Mouse (Mus musculus) forebrain, embryonic 15.5 days (tissue): ENCODE results near the gene Itpr2. TPM values are rescaled to one million over a fixed set of nuclear protein-coding genes. Genes with fewer than 3 reads are reported as not detected.

Experiments used
- ATAC-seq: fragments of 200-750 bp; cut with Nextera tagmentation; replicated peaks from 2 replicates; pipeline ENCODE4 v1.8.0; 2017; ENCODE audit warnings: mild to moderate bottlenecking, moderate TSS enrichment, moderate library complexity
- H3K27ac ChIP-seq: fragments of 300-500 bp; sonication (generic); replicated peaks from 2 replicates; pipeline ENCODE4 v1.5.1; 2015; ENCODE audit warnings: mild to moderate bottlenecking, inconsistent platforms
- H3K27me3 ChIP-seq: fragments of 300-500 bp; sonication (generic); 2 replicates; pipeline ENCODE4 v1.6.1; 2015; ENCODE audit warnings: inconsistent platforms
- H3K36me3 ChIP-seq: fragments of 300-500 bp; sonication (generic); 2 replicates; pipeline ENCODE4 v1.6.1; 2015; ENCODE audit warnings: mild to moderate bottlenecking, inconsistent platforms
- H3K4me1 ChIP-seq: fragments of 300-500 bp; sonication (generic); 2 replicates; pipeline ENCODE4 v1.6.1; 2015; ENCODE audit warnings: inconsistent platforms
- H3K4me2 ChIP-seq: fragments of 300-500 bp; sonication (generic); replicated peaks from 2 replicates; pipeline ENCODE4 v1.6.1; 2015; ENCODE audit warnings: mild to moderate bottlenecking, inconsistent platforms
- H3K4me3 ChIP-seq: fragments of 300-500 bp; sonication (generic); 2 replicates; pipeline ENCODE4 v1.5.1; 2015; ENCODE audit warnings: mild to moderate bottlenecking, inconsistent platforms
- H3K9ac ChIP-seq: fragments of 300-500 bp; sonication (generic); replicated peaks from 2 replicates; pipeline ENCODE4 v1.6.1; 2015; ENCODE audit warnings: mild to moderate bottlenecking, inconsistent platforms
- H3K9me3 ChIP-seq: fragments of 300-500 bp; sonication (generic); 2 replicates; pipeline ENCODE4 v1.6.1; 2016; ENCODE audit warnings: inconsistent platforms
- WGBS: fragments of 180-500 bp; shearing (Covaris S2); methylation state at CpG from one replicate; pipeline ENCODE4 v1.1.7; 2015; ENCODE audit warnings: mixed read lengths; 5-methylcytosine and 5-hydroxymethylcytosine counted together
- polyA plus RNA-seq: library from polyadenylated mRNA; unstranded; fragments of >200 nt; fragmentation: Nextera tagmentation; extraction: Ambion mirVana; gene quantifications from 2 replicates; pipeline ENCODE4 v1.2.1, GENCODE M21; 2015

Gene Itpr2
- polyA plus RNA-seq, 1 experiment from 2014 or later = 5.1 TPM

- Histone ChIP-seq H3K27ac (no peak overlapping the region), H3K4me1 (peaks cover 6% of the 10 kb centered on the region), H3K36me3 (no peaks in the 10 kb centered on the region), H3K27me3 (no peaks in the 10 kb centered on the region), H3K9me3 (no peaks in the 10 kb centered on the region), H3K4me3 (no peak overlapping the region), H3K4me2 (no peak overlapping the region), H3K9ac (no peak overlapping the region)
- WGBS = 14% methylated on average over 5 of the region's 5 CpGs
- no peak for ATAC-seq
Measured at GRCm38 (mm10) chr6:146458436-146458835, 43.6 kb downstream of the Itpr2 start.

DNA sequence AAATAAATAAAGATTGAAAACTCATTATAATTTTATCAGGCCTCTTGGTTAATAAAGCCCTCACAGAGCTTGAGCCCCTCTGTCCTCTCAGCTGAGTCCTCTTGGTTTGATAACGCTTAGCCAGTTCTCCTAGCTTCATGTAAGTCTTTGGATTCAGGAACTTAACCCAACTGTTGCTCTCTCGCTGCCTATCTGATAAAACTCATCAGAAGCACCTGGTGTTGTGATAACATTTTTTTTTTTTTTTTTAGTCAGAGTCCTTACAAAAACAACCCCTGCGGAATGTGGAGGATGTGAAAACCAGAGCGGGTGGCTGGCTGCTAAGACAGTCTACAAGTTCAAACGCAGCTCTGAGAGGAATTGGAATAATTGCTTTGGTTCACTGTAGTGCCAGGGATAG, 45.3 kb downstream of the Itpr2 start:
- no peaks in the 10 kb centered on the region for H3K27me3 ChIP-seq
- H3K4me2 ChIP-seq = no peak overlapping the region
- H3K27ac ChIP-seq = no peak overlapping the region
- H3K36me3 ChIP-seq = no peaks in the 10 kb centered on the region
- WGBS = 96% methylated on average over 5 of the region's 5 CpGs
- no peaks in the 10 kb centered on the region for H3K9me3 ChIP-seq
- no peak overlapping the region for H3K4me3 ChIP-seq
- H3K4me1 ChIP-seq = peaks cover 6% of the 10 kb centered on the region
- no peak for ATAC-seq
- no peak overlapping the region for H3K9ac ChIP-seq

GRCm38 (mm10) chr6:146454520-146455511, 47.2 kb downstream of the Itpr2 start:
- H3K9me3 ChIP-seq = no peaks in the 10 kb centered on the region
- no peak overlapping the region for H3K4me2 ChIP-seq
- ATAC-seq = no peak
- H3K9ac ChIP-seq = no peak overlapping the region
- H3K27ac ChIP-seq = no peak overlapping the region
- no peak overlapping the region for H3K4me3 ChIP-seq
- 84% methylated on average over 10 of the region's 10 CpGs for whole genome bisulfite sequencing
- peaks cover 6% of the 10 kb centered on the region for H3K4me1 ChIP-seq
- H3K36me3 ChIP-seq = no peaks in the 10 kb centered on the region
- no peaks in the 10 kb centered on the region for H3K27me3 ChIP-seq

DNA sequence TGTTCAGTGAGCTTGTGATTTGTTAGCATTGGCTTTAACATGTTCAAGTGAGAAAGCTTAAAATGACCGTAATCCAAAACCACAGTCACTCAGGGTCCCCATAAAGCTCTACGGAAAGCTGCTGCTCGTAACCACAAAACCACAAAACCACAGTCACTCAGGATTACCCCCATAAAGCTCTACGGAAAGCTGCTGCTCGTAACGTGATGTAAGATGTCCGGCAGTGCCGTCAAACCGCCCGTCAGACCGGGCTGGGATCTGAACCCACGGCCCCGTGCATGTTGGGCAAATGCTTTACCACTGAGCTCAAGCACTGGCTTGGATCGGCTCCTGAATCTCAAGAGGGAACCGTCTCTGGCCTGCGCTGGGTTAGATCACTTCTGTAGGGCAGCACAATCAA, 49.5 kb downstream of the Itpr2 start:
- Histone ChIP-seq H3K9ac (no peak overlapping the region), H3K4me1 (no peaks in the 10 kb centered on the region), H3K9me3 (no peaks in the 10 kb centered on the region), H3K27me3 (no peaks in the 10 kb centered on the region), H3K4me2 (no peak overlapping the region), H3K4me3 (no peak overlapping the region), H3K36me3 (no peaks in the 10 kb centered on the region), H3K27ac (no peak overlapping the region)
- 96% methylated on average over 16 of the region's 16 CpGs for whole genome bisulfite sequencing
- ATAC-seq = no peak

DNA sequence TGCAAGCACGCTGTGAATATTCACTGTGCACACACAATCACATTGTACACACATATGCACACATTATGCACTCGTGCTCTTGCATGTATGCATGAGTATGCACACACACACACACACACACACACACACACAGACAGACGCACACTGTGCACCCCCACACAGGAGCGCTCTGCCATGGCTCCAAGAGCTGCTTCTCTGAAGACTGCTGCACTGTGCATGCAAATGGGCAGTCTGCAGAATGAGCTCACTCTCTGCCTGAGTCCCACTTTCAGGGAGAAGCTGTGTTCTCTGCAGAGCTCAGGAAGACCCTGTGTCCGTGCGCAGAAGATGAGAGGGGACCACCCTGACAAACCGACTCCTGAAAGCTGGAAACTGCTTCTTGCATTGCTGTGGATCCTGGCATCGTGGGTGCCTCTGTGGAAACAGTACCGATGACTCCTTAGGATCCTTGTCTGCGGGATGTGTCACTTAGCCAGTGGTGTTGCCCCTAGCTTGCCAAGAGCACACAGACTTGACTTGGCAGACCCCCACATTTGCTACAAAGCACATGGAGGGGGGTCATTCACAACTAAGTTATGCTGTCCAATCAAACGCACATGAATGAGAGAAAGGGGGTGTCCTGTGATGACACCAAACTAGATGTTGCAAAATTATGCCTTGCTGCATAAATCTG, 55.9 kb downstream of the Itpr2 start:
- Histone ChIP-seq H3K9ac (no peak overlapping the region), H3K4me1 (no peaks in the 10 kb centered on the region), H3K9me3 (no peaks in the 10 kb centered on the region), H3K27me3 (no peaks in the 10 kb centered on the region), H3K36me3 (no peaks in the 10 kb centered on the region), H3K27ac (no peak overlapping the region), H3K4me3 (no peak overlapping the region), H3K4me2 (no peak overlapping the region)
- ATAC-seq = peak; percentile 32; the same call in 1 of the 2 replicates
- 88% methylated on average over 11 of the region's 11 CpGs for WGBS

DNA sequence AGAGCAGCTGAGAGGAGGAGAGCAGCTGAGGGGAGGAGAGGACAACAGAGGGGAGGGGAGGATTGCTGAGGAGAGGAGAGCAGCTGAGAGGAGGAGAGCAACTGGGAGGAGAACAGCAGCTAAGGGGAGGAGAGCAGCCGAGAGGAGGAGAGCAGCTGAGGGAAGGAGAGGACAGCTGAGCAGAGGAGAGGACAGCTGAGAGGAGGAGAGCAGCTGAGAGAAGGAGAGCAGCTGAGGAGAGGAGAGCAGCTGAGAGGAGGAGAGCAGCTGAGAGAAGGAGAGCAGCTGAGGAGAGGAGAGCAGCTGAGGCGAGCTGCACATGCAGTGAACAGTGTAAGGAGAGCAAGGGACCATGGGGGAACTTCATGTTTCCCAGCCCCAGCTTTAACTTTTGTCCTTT, 62.2 kb downstream of the Itpr2 start:
- ATAC-seq = no peak
- WGBS = 50% methylated on average over 2 of the region's 2 CpGs
- Histone ChIP-seq H3K27me3 (no peaks in the 10 kb centered on the region), H3K4me2 (no peak overlapping the region), H3K9ac (no peak overlapping the region), H3K36me3 (no peaks in the 10 kb centered on the region), H3K4me1 (no peaks in the 10 kb centered on the region), H3K27ac (no peak overlapping the region), H3K9me3 (no peaks in the 10 kb centered on the region), H3K4me3 (no peak overlapping the region)

- no peaks in the 10 kb centered on the region for H3K36me3 ChIP-seq
- H3K4me1 ChIP-seq = no peaks in the 10 kb centered on the region
- no peaks in the 10 kb centered on the region for H3K27me3 ChIP-seq
- no peak overlapping the region for H3K9ac ChIP-seq
- 79% methylated on average over 10 of the region's 10 CpGs for WGBS
- ATAC-seq = no peak
- H3K27ac ChIP-seq = no peak overlapping the region
- no peak overlapping the region for H3K4me2 ChIP-seq
- no peak overlapping the region for H3K4me3 ChIP-seq
- H3K9me3 ChIP-seq = no peaks in the 10 kb centered on the region
Measured at GRCm38 (mm10) chr6:146439071-146439818, 62.8 kb downstream of the Itpr2 start.

DNA sequence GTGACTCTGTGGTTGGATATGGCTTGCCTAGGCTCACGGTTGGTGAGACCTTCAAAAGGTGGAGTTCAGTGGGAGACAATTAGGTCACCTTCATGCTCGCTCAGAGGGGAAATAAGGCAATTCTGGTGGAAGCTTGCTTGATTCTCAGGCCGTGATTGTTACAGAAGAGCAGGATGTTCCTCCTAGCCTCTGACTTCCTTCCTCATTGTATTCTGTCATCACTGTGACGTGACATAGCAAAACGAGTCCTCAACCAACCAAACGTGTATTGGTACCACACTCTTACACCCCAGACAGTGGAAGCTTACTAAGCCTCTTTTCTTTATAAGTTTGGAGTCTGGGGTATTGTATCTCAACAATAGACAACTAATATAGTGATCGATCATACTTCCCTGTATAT, 64.0 kb downstream of the Itpr2 start:
- Histone ChIP-seq H3K9me3 (no peaks in the 10 kb centered on the region), H3K4me2 (no peak overlapping the region), H3K27ac (no peak overlapping the region), H3K4me3 (no peak overlapping the region), H3K4me1 (no peaks in the 10 kb centered on the region), H3K9ac (no peak overlapping the region), H3K27me3 (no peaks in the 10 kb centered on the region), H3K36me3 (no peaks in the 10 kb centered on the region)
- no peak for ATAC-seq
- WGBS = 83% methylated on average over 7 of the region's 7 CpGs

DNA sequence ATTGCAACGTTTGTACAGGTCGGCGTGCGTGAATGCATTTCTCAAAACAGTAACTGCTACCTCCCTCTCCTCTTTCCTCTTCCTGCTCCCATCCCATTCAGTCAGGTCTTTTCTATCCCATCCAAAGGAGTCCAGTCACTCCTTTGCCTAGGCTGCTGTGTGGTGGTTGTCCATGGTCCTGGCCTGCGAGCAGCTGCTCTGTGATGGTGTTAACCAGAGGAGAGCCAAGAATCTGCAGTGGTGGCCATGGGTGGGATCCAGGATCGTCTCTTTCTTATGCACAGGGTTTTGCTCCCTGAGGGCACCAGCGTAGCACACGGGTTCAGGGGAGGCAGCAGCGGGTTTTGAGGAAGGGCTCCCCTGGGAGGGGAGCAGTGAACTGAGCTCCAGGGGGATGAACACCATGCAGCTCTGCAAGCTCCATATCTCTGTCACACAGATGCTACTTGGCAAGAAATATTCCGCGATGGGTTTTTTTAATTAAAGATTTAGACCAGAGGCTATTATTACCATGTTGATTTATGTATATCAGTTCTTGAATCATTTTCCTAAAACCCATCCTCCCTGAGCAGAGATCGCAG, 65.0 kb downstream of the Itpr2 start:
- H3K9ac ChIP-seq = no peak overlapping the region
- H3K9me3 ChIP-seq = no peaks in the 10 kb centered on the region
- H3K27ac ChIP-seq = no peak overlapping the region
- no peak overlapping the region for H3K4me3 ChIP-seq
- ATAC-seq = no peak
- no peaks in the 10 kb centered on the region for H3K36me3 ChIP-seq
- WGBS = 62% methylated on average over 12 of the region's 12 CpGs
- H3K4me2 ChIP-seq = no peak overlapping the region
- H3K4me1 ChIP-seq = no peaks in the 10 kb centered on the region
- no peaks in the 10 kb centered on the region for H3K27me3 ChIP-seq

GRCm38 (mm10) chr6:146434217-146434616, 67.8 kb downstream of the Itpr2 start:
- H3K4me1 ChIP-seq = no peaks in the 10 kb centered on the region
- H3K9me3 ChIP-seq = no peaks in the 10 kb centered on the region
- 94% methylated on average over 2 of the region's 2 CpGs for WGBS

DNA sequence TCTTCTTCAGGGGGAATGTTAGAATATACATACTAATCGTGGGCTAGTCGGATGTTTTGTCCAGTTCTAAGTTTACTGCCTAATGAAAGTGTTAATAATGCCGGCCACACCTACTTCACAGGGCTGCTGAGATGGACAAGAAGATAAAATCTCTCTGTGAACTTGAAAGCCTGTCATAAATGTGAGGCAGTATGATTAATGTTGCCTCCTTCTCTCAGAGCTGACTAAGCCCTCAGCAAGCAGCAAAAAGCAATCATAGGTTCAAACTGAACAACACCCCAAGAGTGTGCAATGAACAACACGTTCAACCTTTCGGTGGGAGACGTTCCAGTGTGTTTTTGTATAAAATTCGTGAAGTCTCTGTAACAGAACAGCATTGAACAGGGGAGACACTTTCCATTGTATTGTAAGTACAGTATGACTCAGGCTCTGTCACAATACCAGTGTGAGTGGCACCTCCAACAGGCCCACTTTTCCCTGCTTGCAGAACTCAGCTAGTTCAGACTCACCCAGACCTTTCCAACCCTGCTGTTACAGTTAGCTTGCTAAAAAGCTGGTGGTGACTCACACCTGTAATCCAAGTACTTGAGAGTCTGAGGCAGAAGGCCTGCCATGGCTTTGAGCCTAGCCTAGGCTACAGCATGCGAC, 69.7 kb downstream of the Itpr2 start:
- no peaks in the 10 kb centered on the region for H3K9me3 ChIP-seq
- H3K36me3 ChIP-seq = no peaks in the 10 kb centered on the region
- no peaks in the 10 kb centered on the region for H3K27me3 ChIP-seq
- H3K4me1 ChIP-seq = no peaks in the 10 kb centered on the region
- no peak overlapping the region for H3K4me2 ChIP-seq
- no peak overlapping the region for H3K4me3 ChIP-seq
- no peak overlapping the region for H3K9ac ChIP-seq
- no peak for ATAC-seq
- no peak overlapping the region for H3K27ac ChIP-seq
- WGBS = 82% methylated on average over 8 of the region's 8 CpGs

More at GRCm38 (mm10) chr6:146434217-146434616, 67.8 kb downstream of the Itpr2 start:
- Histone ChIP-seq H3K4me2 (no peak overlapping the region), H3K27ac (no peak overlapping the region), H3K4me3 (no peak overlapping the region), H3K9ac (no peak overlapping the region), H3K27me3 (no peaks in the 10 kb centered on the region), H3K36me3 (no peaks in the 10 kb centered on the region)
- ATAC-seq = no peak
